Mouse (Mus musculus) frontal cortex, postnatal 36 days (tissue): ENCODE measurements around the gene Trip6.
A peak's percentile ranks its signal among the peaks of the same experiment; 100 is the strongest.

Experiments
- DNase-seq, 2 experiments: peaks; one replicate each; pipeline ENCODE4 v3.0.0; 2022; ENCODE audit warnings: low spot score in 2 of 2

Trip6 gene

DNA sequence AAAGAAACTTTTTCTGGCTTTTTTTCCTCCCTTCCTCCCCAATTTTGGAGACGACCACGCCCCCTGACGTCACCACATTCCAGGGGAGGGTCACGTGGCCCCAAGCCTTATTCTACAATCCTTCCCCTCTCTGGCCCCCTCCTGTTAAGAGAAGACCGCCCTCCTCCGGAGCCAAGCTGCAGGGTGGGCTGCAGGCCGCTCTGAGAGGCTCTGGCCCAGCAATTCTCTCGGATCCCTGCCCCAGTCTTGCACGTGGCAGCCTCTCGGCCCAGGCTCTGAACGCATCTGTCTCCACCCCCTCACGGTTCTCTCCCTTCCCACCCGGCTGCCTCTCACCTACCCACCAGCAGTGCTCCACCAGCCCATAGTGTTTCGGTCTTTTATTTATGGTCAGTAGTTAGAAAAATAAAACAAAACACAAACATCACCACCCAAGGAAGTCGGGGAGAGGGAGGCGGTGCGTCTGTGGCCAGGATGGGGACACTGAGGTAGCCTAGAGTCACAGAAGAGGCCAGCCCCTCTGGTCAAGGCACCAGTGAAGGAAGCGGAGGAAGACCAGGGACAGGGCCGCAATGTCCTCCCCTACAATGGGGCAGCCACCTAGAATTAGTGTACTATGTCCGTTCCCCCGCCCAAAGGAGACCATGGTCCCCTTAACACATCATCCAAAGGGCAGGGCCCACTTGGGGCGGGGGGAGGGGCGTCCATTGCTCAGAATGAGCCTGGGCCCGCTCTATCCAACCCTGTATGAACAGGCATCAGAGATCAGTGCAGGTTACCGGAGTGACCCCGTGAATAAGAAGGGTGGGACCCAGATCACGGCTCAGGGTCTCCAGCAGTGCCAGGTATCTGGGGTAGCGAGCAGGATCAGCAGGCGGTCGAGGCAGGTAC lies at the start of gene Trip6:
Gene Trip6 (minus strand): TSS at position 212 of the 891 bp plus-strand sequence.
- DNase-seq, result peak in 1 of 2 experiments; percentile 54

- DNase-seq, result no peak
These were observed 44.2 kb upstream of the Trip6 start for GRCm38 (mm10) chr5:137358382-137358781.

- DNase-seq, result no peak
These were observed 39.9 kb upstream of the Trip6 start for GRCm38 (mm10) chr5:137354091-137354490.

- no peak for DNase-seq
These were observed 38.1 kb upstream of the Trip6 start for GRCm38 (mm10) chr5:137352011-137352975.

DNA sequence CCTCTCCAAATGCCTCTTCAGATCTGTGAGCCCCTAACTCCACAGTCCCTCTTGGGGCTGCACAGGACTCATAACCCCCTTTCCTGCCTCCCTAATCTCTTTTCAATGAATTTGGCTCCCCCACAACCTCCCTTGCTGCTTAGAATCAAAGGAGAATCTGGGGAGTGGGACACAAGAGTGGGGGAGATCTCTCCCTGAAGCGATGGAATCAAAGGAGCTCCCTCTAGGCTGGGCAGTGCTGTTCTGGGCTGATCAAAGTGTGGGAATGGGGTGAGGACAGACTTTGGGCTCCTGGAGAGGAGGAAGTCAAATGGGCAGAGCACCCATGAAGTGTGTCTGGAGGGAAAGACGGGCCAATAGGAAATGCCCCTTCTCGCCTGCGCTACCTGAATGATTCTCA lies 37.2 kb upstream of the Trip6 start:
- no peak for DNase-seq

DNA sequence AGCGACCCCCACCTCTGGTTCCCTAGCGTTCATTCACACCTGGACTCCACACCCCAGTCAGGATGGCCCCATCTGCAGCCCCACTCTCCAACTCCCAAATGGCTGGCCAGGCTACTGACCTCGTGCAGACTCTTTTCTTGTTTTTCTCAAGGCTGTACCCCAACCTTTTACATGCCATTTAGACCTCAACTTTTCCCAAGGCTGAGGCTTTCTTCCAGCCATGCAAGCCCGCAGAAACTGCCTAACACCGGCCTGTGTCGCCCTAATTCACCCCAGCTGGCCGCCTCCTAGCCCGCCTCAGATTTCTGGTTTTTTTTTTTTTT lies 36.8 kb upstream of the Trip6 start:
- DNase-seq, result no peak

- no peak for DNase-seq
These were observed 36.2 kb upstream of the Trip6 start for GRCm38 (mm10) chr5:137350205-137351057.

- peak in 1 of 2 experiments; percentile 43 for DNase-seq
These were observed 35.4 kb upstream of the Trip6 start, which contains the start of gene Ephb4 for GRCm38 (mm10) chr5:137349384-137350204. Gene Ephb4 (plus strand): TSS chr5:137350109.

DNA sequence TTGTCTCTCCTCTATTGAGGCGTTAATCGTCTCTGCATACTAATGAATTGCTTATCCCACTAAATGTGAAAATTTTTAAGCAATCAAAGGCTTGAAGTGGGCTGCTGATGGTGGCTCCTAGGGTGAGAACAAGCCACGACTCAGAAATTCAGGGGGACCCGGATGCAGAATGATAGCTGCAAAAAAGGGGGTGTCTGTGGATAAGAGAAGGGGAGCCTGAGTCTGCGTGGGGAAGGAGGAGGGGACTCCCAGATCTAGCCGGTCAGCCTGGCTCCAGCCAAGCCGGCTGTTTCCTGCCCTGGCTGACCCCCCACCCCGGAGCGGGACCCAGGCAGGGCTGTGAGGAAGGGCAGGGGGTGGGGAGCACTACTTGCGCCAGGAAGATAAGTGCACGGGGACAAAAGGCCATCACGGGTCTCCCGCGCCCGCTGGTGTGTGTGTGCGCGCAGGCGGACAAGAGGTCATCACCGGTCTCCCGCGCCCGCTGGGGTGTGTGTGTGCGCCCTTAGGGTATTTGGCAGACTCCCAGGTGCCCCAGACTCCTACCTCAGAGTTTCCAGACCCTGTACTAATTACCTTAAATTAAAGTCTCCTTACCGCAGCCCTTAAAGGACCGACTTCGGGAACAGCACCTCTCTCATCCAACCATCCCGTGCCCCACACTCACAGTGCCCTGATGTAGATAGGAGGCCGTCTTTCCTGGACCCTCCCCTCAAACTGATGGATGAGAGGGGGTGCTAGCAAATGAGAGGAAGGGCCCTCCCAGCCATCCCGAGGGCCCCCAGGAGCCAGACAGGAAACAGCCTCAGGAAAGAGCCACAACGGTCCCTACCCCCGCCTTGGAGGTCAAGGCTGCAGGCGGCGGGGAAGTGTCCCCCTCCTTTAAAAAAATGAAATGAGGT lies 34.5 kb upstream of the Trip6 start:
- DNase-seq, result no peak

GRCm38 (mm10) chr5:137347856-137348255 lies 33.7 kb upstream of the Trip6 start:
- DNase-seq, result no peak

GRCm38 (mm10) chr5:137346983-137347382 lies 32.8 kb upstream of the Trip6 start:
- no peak for DNase-seq

GRCm38 (mm10) chr5:137346388-137346787 lies 32.2 kb upstream of the Trip6 start:
- no peak for DNase-seq

DNA sequence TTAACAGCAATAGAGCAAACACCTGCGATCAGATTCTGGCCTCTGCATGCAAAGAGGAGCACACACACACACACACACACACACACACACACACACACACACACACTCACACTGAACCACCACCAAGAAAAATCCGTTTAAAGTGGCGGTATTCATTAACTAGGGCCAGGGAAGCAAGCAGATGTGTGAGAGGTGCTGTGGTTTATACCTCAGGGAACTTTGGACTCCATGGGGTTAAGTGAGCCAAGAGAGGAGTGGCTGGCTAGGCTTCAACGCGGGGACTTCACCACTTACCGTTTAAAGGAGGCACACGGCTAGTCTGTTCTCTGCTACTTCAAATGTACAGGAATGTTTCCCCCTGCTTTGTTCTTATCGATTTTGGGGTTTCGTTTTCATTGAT lies 31.6 kb upstream of the Trip6 start:
- no peak for DNase-seq

- no peak for DNase-seq
These were observed 29.7 kb upstream of the Trip6 start for GRCm38 (mm10) chr5:137343869-137344268.

GRCm38 (mm10) chr5:137343412-137343811 lies 29.2 kb upstream of the Trip6 start:
- DNase-seq, result no peak

GRCm38 (mm10) chr5:137342407-137343012 lies 28.3 kb upstream of the Trip6 start:
- no peak for DNase-seq

GRCm38 (mm10) chr5:137340222-137340621 lies 26.0 kb upstream of the Trip6 start:
- DNase-seq, result no peak

- no peak for DNase-seq
These were observed 25.2 kb upstream of the Trip6 start for GRCm38 (mm10) chr5:137339290-137339979.
